Mouse (Mus musculus) frontal cortex, postnatal 36 days (tissue): ENCODE measurements around the gene Ern2.

Source experiments
- DNase-seq, 2 experiments: peaks; one replicate each; pipeline ENCODE4 v3.0.0; 2022; ENCODE audit warnings: low spot score in 2 of 2

Ern2 gene

DNA sequence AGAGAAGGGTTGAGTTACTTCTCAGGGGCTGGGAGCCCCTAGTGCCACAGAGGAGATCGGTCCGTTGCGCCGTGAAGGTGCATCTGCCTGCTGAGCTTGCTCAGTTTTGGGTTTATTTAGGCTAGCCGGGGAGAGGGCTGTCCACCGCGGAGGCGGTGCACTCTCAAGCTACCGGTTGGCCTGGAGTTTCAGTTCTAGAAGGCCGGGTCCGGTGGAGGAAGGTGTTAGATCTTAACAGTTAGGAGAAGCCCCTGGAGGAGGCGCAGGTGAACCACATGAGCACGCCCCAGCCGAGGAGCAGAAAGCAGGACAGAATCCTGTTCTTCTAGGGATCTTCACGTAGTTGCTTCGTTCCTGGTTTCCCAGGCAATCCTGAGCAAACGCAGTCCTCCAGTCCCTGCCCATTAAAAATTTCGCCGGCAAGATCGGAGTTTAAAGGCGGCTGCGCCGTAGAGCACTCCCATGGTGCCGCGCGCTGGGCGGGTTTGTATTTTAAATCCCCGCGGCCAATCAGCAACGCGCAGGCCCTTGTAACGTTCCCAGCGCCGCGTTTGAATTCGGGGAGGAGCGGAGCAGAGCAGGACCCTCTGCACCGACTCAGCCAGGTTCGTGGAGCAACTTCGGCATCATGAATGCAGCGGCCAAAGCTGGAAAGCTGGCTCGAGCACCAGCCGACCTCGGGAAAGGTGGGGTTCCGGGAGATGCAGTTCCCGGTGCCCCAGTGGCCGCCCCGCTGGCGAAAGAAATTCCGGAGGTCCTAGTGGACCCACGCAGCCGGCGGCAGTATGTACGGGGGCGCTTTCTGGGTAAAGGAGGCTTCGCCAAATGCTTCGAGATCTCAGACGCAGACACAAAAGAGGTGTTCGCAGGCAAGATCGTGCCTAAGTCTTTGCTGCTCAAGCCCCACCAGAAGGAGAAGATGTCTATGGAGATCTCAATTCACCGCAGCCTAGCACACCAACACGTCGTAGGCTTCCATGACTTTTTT is 26.8 kb downstream of the Ern2 start, which contains the start of gene Plk1:
Plk1 (plus strand) TSS at position 525 of the 988 bp plus-strand sequence.
- DNase-seq, result peak; percentile 83 to 88

DNA sequence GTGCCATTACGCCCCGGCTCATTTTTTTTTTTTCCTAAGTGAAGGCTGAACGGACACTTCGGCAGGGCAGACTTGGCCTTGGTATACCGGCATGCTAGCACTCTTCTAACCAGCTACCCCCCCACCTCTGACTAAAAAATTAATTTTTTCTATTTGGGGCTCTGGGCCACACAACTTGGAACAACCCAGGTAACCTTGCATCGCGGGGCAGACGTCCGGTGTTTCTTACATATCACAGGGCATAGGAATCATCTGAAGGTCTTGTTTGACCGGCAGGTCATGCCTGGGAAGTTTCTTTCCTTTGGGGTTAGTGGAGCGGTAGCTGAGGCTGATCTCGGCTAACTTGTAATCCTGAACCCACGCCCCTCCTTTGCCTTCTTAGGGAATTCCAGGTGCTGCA is 27.5 kb downstream of the Ern2 start:
- DNase-seq, result no peak

DNA sequence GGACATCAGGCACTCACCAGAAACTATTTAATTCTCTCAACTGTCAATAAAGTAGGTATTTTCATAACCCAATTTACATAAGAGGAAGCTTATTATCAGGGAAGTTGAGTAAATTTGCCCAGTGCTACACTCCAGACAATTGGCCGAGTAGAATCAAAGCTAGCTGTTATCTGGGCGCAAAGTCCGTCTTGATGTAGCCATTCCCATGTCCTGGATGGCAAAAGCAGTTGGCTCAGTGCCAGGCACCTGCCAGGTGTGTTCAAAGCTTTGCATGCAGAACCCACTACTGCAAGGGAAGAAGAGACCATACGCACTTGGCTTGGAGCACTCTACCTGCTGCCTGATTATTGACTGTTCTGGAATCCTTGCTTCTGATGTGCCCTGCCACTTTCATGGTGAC is 33.5 kb downstream of the Ern2 start:
- DNase-seq, result no peak

DNA sequence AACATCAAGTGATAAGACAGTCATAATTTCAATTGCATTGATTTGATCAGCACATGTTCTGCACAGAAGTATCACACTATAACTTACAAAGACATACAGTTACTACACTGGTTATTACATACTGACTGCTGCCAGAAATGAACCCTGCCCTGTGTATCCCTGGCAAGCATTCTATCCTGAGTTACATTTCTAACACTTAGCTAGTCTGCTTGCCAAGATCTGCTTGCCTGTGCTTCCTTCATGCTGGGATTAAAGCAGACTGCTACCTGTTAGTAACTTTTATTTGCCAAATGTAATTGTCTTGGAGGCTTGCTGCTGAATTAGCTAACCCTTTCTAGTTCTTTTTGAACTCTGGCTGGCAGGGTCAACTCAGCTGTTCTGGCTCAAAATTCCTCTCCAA is 45.0 kb downstream of the Ern2 start:
- no peak for DNase-seq

DNA sequence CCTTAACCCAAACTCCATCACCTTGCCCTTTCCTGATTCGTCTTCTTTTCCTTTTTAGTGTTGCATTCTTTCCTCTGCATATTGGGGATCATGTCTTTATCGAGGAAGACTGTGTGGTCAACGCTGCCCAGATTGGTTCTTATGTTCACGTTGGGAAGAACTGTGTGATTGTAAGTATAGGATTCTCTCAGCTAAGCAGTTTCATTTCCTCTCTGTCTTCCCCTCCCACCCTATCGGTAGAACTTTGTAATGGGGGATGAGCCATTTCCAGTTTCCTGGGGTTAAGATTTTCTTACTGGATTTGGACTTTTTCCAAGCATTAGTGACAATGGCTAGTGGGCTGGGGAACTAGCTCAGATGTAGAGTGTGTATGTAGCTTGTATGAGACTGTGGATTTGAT is 47.8 kb downstream of the Ern2 start:
- no peak for DNase-seq

DNA sequence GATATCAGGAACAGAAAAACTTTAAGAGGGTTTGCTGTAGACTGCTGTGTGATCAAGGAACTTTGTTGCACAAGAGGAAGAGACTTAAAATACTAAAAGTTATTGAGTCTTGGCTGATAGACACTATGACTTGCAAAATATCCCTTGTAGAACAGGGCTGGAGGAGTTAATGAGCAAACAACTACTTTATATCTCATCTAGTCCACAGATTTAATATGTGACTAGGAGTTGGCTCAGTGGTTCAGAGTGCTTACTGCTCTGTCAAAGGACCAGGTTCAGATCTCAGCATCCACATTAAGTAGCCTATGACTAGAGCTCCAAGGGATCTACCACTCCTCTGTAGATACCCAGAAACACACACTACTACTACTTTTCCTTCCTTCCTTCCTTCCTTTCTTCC is 48.9 kb downstream of the Ern2 start:
- no peak for DNase-seq

DNA sequence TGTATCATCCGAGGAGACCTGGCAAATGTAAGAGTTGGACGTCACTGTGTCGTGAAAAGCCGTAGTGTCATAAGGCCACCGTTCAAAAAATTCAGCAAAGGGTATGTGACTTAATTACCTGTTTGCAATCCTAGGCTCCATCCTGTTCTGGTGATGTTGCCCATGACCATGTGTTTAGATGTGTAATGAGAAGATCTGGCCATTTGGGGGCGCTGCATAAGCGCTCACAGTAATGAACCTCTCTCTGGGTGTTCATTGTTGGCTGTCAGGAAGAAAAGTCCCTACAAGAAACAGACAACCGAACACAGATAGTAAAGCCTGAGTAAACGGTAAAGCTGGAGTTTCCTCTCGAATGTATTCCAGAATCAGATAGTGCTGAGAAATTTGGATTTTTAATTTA is 50.9 kb downstream of the Ern2 start:
- DNase-seq, result no peak

DNA sequence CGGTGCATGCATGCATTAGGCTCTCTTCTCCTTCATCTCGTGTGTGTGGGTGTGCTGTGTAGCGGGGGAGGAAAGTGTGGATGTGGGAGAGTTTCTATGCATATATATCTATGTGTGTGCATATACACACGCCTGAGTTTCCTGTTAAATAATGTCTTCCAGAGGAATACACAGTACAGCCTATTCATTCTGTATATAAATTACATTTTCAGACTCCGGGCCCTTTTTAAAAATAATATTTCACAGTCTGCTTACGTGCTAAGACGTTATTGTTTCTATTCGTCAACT is 52.7 kb downstream of the Ern2 start:
- no peak for DNase-seq

DNA sequence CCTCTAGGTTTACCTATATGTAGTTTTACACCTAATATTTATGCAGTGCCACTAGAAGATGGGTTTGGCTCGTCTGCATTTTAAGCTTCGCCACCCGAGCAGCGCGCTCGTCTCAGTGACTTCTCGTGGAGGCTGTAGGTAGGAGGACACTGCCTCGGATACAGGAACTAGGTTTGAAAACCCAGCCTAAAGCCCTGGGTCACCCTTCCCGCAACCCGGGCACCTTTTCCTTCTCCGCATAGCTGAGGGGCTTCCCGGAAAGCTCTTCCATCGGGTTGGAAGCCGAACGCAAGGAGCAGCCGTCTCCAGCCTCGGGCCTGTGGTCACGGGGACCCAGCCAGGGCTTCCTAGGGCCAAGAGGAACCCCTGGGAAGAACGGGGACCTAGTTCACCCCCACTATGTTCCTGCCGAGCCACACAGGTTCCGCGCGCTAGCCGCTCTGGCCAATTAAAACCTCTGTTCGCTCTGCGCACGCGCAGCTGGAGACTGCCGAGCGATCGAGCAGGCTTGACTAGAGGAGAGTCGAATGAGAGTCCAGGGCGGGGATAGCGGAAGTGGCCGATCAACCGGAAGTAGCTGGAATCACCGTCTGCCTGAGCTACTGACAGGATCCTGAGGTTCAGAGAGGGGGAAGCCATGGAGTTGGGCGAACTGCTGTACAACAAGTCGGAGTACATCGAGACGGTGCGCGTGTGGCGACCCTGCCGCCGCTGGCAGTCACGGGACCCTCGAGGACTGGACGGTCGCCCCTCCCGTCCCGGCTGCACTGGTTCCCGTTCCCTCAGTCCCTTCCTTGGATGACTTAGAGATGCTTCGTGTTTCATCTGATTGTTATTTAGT is 53.3 kb downstream of the Ern2 start, which contains the start of the genes Palb2 and Dctn5:
Palb2 (minus strand) TSS at position 489 of the 841 bp plus-strand sequence.
Dctn5 (plus strand) TSS at position 545 of the 841 bp plus-strand sequence.
- DNase-seq, result peak; percentile 99

DNA sequence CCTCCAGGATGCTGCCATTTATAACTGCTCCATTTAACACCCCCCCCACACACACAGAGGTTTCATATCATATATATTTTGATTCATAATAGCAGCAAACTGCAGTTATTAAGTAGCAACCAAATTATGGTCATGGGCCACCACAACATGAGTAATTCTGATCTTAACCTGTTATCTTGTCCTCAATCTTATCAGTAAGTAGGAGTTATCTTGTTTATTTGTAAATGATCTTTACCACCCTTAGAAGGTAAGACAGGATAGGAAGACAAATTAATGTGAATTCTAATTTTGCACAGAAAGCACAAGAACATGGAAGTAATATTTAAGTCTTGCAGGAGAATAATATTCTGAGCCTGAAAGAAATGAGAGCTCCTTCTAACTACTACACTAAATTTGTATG is 54.2 kb downstream of the Ern2 start:
- no peak for DNase-seq

DNA sequence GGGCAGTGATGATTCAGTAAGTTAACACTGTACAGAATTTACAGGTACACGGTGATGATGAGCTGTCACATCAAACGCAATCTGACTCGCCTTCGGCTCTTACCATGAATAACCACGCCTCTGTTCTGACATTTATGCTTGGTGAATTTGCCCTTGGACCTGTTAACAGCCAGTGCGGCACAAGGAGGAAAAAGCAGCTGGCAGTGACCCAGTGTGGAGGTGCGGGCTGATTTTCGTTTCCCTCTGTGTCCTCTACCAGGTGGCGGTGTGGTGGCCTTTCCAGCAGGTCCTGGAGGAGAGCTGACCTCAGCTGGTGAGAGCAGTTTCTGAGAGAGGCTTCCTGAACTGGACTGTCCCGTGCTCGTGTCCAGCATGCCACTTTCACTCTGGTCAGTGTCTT is 59.1 kb downstream of the Ern2 start:
- no peak for DNase-seq

DNA sequence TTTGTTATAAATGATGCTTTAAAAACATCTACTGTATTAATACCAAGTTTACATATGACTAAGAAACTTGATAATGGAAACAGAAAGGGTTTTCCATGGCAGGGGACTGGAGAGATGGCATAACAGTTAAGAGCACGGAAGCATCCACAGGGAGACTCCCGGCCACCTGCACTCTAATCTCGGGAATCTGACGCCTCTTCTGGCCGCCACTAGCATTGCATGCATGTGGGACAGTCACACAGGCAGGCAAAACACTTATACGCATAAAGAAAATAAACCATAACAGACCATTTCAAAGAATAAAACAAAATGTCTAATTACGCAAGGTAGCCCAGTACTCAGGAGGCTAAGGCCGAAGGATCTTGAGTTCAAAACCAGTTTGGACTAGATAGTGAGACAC is 60.4 kb downstream of the Ern2 start:
- DNase-seq, result no peak

DNA sequence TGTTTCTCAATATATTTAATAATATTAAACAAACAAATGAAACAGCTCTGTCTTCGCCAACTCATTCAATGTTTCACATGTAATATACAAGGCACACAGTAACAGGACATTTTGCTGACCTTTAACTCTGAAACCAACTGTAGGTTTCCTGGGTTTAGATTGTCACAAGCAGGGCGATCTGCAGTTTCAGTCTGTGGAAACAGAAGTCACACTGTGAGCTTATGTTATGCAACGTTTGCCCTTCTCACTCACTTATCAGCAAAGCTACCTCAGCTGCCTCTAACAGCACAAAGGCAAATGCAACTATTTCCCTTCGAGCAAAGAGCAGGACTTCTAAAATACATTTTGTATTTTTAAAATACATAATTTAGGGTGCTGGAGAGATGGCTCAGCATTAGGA is 62.5 kb downstream of the Ern2 start:
- no peak for DNase-seq
